Mouse (Mus musculus) heart, postnatal 25 days (tissue): ENCODE results near the gene Pogk. TPM values are rescaled to one million over a fixed set of nuclear protein-coding genes. Genes with fewer than 3 reads are reported as not detected.

Experiments
- DNase-seq: peaks from one replicate; pipeline ENCODE4 v3.0.0; 2022; ENCODE audit warnings: low spot score
- intact Hi-C: fragments of 180-260 bp; cut with DNase I; formaldehyde crosslinking; loops from one replicate; pipeline ENCODE4 v1.15.1; 2025
- total RNA-seq, 2 experiments: library from RNA; stranded (reverse); gene quantifications; 2 replicates each; pipeline ENCODE4 v1.2.3; 2021

Pogk gene
- total RNA-seq: 10 to 100 TPM; 11.1 to 11.9 TPM

DNA sequence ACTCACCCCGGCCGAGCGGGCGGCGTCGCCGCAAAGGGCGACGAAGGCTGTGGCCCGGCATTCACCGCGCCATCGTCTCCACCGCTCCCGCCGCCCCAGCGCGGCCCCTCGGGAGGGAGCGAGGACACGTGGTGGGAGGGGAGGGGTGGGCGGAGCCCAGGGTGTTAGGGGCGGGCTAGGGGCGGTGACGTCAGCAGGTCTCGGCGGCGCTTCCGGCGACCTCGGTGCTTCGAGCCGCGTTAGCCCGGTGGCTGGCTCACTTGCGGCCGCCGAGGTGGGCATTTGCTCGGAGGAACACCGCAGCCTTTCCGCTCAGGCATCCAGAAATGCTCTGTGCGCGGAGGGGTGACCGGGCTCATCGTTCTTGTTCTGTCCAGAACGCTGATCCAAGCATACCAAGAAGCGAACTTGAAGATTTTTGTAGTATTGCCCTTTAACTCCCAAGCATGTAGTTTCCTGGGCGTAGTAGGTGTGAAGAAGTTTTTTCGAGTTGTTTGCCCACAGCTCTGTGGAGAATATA, at the start of gene Pogk:
Pogk (minus strand) TSS at position 163 of the 520 bp plus-strand sequence.
- intact Hi-C loops: loop anchor here (2.0 kb wide), 1 partner anchor 29 kb away; no protein-coding TSS in a partner anchor

DNA sequence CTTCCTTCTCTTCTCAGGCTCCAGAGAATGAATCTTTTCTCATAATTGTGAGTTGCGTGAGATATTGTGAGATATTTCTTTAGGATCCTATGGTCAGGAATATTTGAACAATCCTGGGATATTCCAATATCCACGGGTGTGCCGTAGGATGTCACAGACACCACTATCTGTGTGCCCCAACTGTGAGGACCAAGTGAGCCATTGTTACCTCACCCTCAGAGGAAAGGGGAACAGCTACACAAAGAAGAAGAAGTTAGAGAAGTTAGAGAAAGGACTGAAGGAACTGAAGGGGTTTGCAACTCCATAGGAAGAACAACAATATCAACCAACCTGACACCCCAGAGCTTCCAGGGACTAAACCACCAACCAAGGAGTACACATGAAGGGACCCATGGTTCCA, 32.3 kb upstream of the Pogk start:
- intact Hi-C loops: no loop called here
- no peak for DNase-seq

More for the DNA sequence above, at the start of gene Pogk:
- peak; percentile 49 for DNase-seq

DNA sequence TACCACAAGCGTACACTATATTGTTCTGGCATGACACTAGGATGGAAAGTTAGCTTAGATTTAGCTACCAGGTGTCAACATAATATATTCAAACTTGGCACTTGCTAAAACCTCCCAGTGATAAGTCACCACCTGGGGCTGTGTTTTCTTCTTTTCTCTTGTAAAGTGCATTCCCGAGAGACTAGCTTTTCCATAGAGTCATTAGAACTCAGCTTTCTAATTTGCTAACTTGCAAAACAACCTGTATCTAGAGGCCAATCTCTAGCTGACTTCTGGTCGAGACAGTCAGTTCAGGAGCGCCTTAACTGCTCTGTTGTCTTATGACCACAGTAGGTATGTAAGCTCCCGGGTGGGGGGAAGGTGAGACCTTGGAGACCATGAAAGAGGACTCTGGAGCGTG, 29.8 kb upstream of the Pogk start:
- intact Hi-C loops: no loop called here
- DNase-seq: no peak

DNA sequence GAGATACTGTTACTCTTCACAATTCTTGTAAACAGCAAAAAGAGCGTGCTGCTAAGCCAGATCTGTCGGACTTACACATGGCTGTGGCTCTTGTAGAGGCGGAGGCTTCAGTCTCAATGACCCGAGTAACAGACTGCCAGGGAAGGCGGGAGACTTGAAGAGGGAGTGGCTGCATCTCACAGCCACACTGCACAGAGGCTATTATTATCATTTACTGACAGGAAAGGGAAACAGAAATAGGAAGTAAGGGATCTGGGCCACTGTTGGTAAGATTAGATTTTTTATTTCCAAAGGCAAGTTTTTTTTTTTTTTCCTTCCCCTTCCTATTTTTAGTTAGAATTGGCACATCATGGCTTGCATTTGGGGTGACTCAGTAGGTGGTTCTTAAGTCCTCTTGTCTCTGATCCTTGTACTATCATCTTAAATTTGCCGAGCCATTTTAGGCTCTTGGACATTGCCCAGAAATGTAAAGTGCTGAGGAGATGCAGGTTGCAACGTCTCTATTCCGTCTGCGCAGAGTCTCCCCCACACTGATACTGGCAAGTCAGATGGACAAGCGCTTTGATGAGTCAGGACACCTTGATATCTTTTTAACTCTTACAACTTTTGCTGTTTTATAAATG, 20.3 kb upstream of the Pogk start:
- peak; percentile 4 for DNase-seq
- intact Hi-C loops: no loop called here

DNA sequence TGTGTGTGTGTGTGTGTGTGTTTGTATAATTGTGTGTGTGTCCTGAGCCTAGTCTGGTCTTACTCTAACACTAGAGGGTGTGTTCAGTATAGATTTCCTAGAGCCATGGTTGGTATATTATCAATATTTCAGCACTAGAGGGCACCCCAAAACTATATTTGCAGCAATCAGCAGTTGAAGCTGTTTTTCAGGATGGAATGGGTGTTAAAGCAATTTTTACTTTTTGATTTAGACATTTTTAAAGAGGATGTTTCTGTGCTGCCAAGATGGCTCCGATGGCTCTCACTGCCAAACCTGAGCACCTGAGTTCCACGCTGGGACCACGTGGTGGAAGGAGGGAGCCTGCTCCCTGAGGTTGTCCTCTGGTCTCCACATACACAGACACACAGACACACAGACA, 19.4 kb upstream of the Pogk start:
- no peak for DNase-seq
- intact Hi-C loops: no loop called here

DNA sequence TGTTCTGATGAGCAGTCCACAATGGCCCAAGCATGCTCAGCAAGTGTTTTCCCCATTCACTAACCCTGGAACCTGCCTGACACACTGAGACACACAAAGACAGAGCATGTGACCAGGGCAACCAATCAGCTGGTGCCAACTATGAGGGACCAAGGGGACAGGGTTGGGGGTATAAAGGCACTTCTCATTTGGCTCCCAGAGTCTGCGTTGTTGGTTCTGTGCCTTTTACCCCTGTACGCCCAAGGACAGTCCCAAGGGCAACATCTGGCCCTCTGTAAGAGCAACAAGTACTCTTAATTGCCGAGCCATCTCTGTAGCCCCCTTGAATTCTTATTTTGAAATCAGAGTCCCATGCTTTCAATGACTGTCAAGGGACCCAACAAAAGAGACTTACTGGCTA, 2.6 kb upstream of the Pogk start:
- no peak for DNase-seq
- intact Hi-C loops: no loop called here

DNA sequence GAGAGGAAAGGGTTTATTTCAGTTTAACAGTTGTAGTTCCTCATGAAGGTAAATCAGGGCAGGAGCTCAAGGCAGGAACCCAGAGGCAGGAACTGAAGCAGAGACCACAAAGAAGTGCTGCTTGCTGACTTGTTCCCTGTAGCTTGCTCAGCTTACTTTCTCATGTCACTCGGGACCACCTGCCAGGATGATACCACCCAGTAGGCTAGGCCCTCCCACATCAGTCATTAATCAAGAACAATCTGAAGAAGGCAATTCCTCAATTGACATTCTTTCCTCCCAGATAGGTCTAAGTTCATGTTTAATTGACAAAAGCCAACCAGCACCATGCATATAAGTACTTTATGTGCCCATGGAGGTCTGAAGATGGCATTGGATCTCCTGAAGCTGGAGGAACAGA, 1.9 kb upstream of the Pogk start:
- intact Hi-C loops: no loop called here
- no peak for DNase-seq

DNA sequence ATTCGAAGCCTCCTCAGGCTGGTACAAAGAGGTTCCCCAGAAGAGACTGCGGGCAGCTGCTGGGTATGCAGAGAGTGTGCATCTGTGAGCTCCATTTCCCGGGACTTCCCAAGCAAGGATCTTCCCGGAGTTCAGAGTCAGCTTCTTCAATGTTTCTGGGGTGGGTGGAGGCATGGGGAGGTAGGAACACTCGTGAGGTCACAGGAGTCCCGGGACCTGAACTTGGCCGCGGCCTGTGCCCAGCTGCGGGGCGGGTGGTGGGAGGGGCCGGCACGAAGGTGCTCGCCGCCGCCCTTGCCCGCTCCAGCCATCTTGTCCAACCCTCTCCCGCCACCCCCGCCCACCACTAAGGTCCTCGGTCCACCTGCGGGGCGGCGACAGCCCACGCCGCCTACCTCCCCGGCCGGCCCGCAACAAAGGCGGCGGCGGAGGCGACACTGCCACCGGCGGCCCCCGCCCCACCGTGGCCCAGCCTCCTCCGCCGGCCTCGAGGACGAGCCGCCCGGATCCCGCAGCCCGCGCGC, 424 bp downstream of the Pogk start:
- intact Hi-C loops: loop anchor here (2.0 kb wide), 1 partner anchor 28 kb away; no protein-coding TSS in a partner anchor
- peak; percentile 7 for DNase-seq

DNA sequence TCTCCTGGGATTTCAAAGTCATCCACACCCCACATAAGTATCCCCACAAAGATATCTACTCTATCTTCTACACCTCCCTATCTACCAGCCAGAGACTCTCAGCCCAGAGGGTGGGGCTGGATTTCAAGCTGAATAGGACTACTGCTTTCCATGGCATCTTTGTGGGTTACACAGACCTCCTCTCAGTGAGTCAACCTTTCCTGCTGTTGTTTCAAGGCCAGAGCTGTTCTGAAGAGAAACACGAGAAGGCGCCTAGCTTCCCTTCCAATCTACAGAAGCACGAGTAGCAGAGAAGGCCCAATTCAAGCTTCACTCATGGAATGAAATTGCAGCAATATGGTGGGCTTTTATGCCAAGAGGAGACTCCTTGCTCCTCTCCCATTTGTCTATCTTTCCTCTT, 5.8 kb downstream of the Pogk start:
- DNase-seq: no peak
- intact Hi-C loops: no loop called here

DNA sequence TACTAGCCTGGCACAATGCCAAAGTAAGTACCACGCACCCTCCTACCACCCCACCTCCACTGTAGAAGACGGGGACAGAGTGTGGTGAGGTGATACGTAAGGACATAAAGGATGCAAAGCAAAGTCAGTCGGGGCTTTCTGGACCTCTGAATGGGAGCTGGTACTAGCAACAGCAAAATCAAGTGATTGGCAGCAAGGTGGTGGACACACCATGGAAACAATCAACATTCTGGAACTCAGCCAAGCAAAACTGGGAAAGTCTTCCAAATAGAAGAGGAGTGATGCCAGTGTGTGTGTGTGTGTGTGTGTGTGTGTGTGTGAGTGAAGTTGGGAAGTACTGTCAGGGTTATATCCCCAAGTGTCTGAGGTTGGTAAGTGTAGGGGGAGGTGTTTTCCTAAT, 7.7 kb downstream of the Pogk start:
- no peak for DNase-seq
- intact Hi-C loops: no loop called here

DNA sequence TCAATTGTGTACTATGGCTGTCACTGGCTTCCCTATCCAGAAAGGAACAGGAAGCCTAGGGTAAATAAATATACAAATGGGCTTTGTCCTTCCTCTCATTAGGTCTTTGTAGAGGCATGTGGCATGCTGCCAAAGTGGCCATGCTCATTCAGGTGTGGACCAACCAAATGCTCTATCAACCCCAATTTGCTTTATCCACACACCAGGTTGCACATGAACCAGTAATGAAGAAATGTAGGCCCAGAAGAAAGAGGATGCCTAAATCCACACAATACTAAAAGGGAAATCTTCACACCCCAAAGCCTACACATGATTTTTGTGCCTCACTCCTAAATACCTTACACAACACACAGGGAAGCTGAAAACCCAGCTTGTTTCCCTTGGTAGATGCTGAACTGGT, 8.2 kb downstream of the Pogk start:
- no peak for DNase-seq
- intact Hi-C loops: no loop called here

DNA sequence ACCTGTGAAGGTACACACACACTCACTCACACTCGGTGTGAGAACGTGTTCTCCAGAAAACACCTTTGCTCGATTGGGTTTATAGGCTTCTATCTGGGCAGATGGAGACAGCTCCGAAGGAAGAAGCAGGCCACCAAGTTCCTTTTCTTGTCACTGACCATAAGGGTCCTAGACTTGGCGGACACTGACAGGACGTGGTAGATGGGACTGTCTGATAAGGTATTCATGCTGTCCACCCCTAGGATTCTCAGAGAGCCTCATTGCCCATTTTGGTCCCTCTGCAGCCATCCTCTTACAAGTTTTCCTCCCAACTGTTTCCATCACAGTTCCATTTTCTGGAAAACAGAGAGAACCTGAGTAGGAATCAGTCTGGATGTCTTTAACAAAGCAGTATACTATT, 13.3 kb downstream of the Pogk start:
- intact Hi-C loops: no loop called here
- no peak for DNase-seq

DNA sequence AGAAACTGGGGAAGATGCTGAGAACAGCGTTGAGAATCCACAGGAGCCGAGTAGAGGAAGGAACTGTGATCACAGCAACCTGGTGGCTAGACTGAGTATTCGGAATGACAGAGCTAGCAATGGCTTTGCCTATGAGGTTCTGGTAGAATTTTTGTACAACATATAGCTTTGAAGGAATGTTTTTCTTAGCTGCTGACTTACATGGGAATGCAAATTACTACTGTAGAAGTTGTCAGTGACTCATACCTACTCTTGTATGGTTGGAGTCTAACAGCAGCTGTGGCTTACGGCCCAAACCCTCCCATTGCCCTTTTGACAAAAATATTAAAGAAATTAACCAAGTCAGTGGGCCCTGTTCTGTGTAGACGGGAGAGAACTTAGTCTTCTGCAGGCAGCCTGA, 14.0 kb downstream of the Pogk start:
- intact Hi-C loops: no loop called here
- no peak for DNase-seq

DNA sequence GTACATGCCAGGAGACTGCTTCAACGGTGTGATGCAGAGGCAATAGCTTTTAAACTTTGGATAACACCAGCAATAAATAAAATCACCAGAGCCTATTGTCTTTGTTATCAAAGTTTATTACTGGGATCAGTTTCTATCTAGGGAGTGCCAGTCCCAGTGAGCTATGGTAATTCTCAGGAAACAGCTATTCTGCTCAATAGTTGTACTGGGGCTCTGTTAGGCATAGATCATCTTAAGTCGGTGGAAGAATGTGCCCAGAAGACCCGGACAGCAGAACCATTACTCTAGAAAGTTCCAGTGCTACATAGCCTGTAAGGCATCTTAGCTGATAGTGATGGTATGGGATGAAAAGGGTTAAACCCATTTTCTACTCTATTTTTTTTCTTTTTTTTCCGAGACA, 14.9 kb downstream of the Pogk start:
- intact Hi-C loops: no loop called here
- DNase-seq: no peak

DNA sequence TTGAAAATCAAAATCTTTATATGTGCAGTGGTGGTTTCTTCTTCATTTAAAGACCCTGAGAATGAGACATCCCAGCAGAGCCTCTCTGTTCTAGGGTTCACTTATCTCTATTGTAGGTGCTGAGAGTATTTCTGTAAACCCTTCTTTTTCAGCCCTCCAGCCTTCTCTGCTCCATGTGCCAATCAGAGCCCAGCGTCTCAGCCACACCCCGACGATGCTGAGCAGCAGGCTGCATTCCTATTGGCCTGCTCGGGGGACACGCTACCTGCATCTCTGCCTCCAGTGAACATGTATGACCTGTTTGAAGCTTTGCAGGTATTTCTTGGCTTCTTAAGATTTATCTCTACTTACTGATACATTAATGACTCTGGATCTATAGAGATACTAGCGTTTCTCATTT, 18.0 kb downstream of the Pogk start:
- intact Hi-C loops: no loop called here
- DNase-seq: no peak

DNA sequence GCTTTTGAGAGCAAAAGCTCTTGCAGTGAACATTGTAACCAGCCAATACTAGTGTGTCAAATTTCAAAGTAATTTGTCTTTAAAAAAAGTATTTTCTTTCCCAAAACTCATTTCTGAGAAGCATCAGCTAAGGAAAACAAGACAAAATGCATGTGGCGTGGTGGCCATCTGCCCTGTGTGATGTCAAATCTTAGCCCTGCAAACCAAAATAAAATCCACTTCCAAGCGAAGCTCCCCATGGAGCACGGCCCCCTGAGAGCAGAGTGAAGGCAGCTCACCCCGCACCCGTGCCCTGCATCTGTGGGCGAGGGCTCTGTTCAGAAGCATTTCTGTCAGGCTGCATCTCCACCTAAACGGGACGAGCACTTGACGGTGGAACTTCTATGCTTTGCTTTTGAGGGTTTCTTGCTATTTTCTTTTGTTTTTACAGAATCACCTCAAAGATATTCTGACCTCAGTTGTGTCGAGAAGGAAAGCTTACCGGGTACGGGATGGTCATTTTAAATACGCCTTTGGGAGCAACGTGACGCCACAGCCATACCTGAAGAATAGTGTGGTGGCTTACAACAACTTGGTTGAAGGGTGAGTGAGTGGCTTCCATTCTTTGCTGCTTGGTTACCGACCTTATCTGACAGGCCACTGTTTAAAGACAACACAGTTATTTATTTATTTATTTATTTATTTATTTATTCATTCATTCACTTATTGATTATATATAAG, 20.1 kb downstream of the Pogk start:
- intact Hi-C loops: no loop called here
- DNase-seq: no peak

DNA sequence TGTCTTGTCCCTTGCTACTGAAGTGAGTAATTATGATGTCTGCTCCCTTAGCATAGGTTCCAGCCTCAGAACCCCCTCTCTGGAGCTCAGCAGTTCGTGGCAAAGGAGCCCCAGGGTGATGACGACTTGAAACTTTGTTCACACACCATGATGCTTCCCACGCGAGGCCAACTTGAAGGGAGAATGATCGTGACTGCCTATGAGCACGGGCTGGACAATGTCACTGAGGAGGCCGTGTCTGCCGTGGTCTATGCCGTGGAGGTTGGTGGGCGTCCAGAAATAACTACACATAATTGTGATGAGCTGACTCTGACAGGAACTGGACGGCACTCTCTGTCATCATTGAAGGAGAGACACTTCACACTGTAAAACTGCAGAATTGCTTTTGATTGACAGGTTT, 21.2 kb downstream of the Pogk start:
- intact Hi-C loops: no loop called here

DNA sequence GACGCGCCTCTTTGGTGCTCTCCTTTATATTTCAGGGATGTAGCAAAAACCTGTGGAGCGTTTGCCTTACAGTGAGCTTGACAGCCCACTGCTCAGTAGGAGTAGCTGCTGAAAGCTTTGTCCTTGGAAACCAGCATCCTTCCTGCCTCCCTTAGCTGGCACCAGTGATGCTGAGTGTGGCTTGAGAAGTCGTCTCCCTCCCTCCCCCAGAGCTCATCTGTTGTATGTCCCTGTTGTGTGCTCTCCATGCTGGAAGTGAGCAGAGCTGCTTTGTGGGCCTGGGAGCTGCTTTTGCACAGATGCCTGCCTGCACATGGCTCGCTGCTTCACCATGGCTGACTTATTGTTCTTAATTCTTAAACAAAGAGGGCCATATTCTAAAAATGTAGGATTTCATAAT, 24.2 kb downstream of the Pogk start:
- intact Hi-C loops: no loop called here
- no peak for DNase-seq

More for the DNA sequence above, 21.2 kb downstream of the Pogk start:
- no peak for DNase-seq

DNA sequence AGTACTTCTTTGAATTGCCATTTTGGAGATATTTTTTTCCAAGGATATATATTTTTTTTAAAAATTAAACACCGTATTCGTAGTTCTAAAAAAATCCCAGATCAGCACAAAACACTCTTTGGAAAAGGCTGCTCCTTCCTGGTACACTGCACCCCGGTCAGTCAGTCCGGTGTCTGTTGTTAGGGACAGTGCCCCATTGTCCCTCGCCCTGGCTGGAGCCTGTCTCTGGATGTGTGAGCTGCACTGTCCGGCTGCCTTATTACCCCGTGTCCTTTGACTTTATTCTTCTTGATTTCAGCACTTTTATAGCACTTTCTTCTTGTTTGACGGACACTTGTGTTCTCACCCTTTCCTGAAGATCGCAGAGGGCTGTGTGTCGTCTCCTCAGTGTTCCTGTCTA, 25.0 kb downstream of the Pogk start:
- intact Hi-C loops: no loop called here
- DNase-seq: no peak

DNA sequence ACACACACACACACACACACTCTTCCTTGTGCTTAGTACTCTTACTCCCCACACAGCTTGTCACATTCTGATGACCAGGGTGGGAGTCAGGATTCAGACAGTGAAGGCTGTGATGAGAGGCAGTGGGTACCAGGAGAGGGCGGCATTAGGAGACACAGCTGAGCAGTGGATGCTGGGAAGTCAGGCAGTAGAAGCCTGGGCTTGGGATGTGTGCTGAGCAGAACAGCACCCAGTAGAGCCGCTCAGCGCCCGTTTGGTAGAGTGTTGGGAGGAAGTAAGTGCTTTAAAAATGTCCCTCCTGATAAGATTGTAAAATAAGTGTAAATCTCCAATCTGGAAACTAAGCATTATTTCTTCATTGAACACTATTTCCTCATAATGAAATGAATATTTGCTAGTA, 27.0 kb downstream of the Pogk start:
- intact Hi-C loops: no loop called here

DNA sequence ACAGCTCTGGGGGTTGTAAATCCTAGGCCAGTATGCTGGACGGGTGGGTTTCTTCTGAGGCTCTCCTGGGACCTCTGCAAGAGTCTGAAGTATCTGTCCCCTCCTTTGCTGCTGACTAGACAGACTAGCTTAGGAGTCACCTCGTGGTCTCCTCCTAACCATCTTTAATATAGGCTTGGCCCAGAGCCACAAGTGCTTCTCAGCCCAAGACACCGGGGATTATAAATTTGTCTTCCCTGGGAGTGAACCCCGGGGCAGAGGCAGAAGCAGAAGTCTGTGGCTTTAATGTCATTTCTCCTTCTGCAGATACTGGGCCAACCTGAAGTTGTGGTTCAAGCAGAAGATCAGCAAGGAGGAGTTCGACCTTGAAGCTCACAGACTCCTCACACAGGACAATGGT, 27.8 kb downstream of the Pogk start:
- no peak for DNase-seq
- intact Hi-C loops: loop anchor here (2.0 kb wide), 1 partner anchor 27 kb away; the partner anchor contains the start of gene Pogk

More for the DNA sequence above, 27.0 kb downstream of the Pogk start:
- no peak for DNase-seq
